Mouse (Mus musculus): ENCODE results near the gene Ago4.

GRCm38 (mm10) chr4:126483874-126484273 lies 49.4 kb downstream of the Ago4 start:
- TF ChIP-seq CTCF (IDR thresholded peaks at IDR 0.05; ENCODE audit: insufficient read depth, low read depth, low read length) (no peak), POLR2A (IDR thresholded peaks at IDR 0.05; ENCODE audit: insufficient read depth, low read depth, low read length) (no peak)

Measured in olfactory bulb, adult 2 months (tissue).